Mouse (Mus musculus) G1E (cell line): Measurements from ENCODE around the gene Klhl5.

Experiments used
- CTCF ChIP-seq: IDR thresholded peaks from 2 replicates; pipeline ENCODE4 v1.5.1; 2012; ENCODE audit warnings: low read depth, low read length, inconsistent platforms, mixed read lengths
- GATA1 ChIP-seq: IDR thresholded peaks from 2 replicates; pipeline ENCODE4 v1.6.1; 2012; ENCODE audit warnings: borderline replicate concordance, low read length, inconsistent platforms, mixed read lengths
- TAL1 ChIP-seq: conservative IDR thresholded peaks from 2 replicates; pipeline ENCODE4 v1.6.1; 2012; ENCODE audit warnings: low read depth, low read length, inconsistent platforms, mixed read lengths

- TF ChIP-seq CTCF: no peak
- no peak for TF ChIP-seq TAL1
- TF ChIP-seq GATA1: no peak
Observed at GRCm38 (mm10) chr5:65071689-65072118, 35.6 kb upstream of the Klhl5 start.
